Mouse (Mus musculus): ENCODE measurements around the gene Olfr1359. TPM values are rescaled to one million over a fixed set of nuclear protein-coding genes. Genes with fewer than 3 reads are reported as not detected.
"Not testable (repeated sequence)": the region's sequence is repeated elsewhere in the genome, so short reads cannot be mapped to it uniquely, and the experiment has no call there.

Olfr1359 gene
- polyA plus RNA-seq, 1 experiment from 2014 or later = 0.31 TPM

DNA sequence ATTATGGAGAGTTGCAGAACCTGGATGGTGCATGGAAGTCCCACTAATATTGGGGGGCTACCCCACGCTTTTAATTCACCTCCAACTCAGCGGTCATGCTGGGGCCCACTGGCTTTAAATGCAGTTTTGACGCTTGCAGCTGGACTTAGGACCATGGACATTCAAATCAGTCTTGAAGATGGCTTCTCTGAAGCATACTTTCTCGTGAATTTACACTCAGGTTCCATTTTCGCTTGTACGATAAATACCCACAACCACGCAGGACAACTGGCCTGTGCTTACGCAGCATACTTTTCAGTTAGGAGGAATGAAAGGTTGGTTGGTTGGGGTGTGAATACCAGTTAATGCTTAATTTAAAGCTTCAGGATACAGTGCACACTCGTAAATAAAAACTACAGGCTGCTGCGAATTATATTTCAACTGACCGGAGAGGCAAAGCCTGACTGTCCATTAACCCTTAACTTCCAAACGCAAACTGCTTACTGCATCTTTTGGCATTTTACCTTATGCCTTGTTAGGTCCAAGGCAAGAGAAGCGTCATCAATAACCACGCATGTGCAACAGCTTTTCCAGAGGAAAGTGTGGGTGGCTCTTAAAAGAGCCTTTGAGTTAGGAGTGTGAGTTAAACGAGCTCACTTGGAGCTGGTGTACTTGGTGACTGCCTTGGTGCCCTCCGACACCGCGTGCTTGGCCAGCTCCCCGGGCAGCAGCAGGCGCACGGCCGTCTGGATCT is 17.4 kb downstream of the Olfr1359 start:
- H3K4me3 ChIP-seq (ENCODE audit: low read depth, low read length) = peak overlapping the region; percentile 48
- peak overlapping the region; percentile 93 for H3K27ac ChIP-seq (replicated peaks; ENCODE audit: low read depth, low read length)
- ATAC-seq (ENCODE audit: low read depth) (no peak), DNase-seq (ENCODE audit: low spot score) (no peak)
- WGBS = 2% methylated on average over 21 of the region's 22 CpGs
- H3K4me1 ChIP-seq (ENCODE audit: control insufficient read depth, insufficient read depth, low read length) = peaks cover 18% of the 10 kb centered on the region
- H3K27me3 ChIP-seq (replicated peaks; ENCODE audit: control insufficient read depth, insufficient read depth, low read length) = no peaks in the 10 kb centered on the region
- H3K9me3 ChIP-seq (ENCODE audit: control insufficient read depth, low read length) = no peaks in the 10 kb centered on the region
- H3K36me3 ChIP-seq (ENCODE audit: control insufficient read depth, insufficient read depth, low read length) = no peaks in the 10 kb centered on the region
- H3K9ac ChIP-seq (ENCODE audit: low read depth, low read length) = peak overlapping the region; percentile 72
- H3K4me2 ChIP-seq (ENCODE audit: low read depth, low read length) = peak overlapping the region; percentile 75

DNA sequence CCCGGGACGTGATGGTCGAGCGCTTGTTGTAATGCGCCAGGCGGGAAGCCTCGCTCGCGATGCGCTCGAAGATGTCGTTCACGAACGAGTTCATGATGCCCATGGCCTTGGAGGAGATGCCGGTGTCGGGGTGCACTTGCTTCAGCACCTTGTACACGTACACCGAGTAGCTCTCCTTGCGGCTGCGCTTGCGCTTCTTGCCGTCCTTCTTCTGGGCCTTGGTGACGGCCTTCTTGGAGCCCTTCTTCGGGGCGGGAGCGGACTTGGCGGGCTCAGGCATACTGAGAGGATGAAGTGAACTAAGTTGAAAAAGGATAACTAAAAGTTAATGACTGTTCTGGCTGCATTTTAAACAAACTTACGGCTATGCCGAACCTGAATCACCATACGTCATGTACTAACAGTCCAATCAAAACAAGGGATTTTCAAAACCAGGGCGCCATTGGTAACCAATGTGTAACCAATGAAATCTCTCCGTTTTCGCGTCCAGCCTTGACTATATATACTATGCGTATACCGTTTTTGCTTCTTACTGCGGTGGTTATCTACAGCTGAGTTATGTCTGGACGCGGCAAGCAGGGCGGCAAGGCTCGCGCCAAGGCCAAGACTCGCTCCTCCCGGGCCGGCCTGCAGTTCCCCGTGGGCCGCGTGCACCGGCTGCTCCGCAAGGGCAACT is 18.1 kb downstream of the Olfr1359 start, which contains the start of the genes Hist1h2bl and Hist1h2ai:
Gene Hist1h2bl, minus strand, starts transcription at position 280 of the 676 bp plus-strand sequence.
Gene Hist1h2ai, plus strand, starts transcription at position 559 of the 676 bp plus-strand sequence.
- Histone ChIP-seq H3K4me1 (ENCODE audit: control insufficient read depth, insufficient read depth, low read length) (peaks cover 23% of the 10 kb centered on the region), H3K27ac (replicated peaks; ENCODE audit: low read depth, low read length) (peak within 1 kb of the TSS; percentile 93), H3K9ac (ENCODE audit: low read depth, low read length) (peak within 1 kb of the TSS; percentile 72), H3K4me2 (ENCODE audit: low read depth, low read length) (peak within 1 kb of the TSS; percentile 75), H3K4me3 (ENCODE audit: low read depth, low read length) (peak within 1 kb of the TSS; percentile 48)
- H3K27me3 ChIP-seq (replicated peaks; ENCODE audit: control insufficient read depth, insufficient read depth, low read length); H3K9me3 ChIP-seq (ENCODE audit: control insufficient read depth, low read length); H3K36me3 ChIP-seq (ENCODE audit: control insufficient read depth, insufficient read depth, low read length): not testable (repeated sequence)
- ATAC-seq (ENCODE audit: low read depth) (peak; percentile 92), DNase-seq (ENCODE audit: low spot score) (peak; percentile 99)
- 0% methylated on average over 23 of the region's 50 CpGs for WGBS

DNA sequence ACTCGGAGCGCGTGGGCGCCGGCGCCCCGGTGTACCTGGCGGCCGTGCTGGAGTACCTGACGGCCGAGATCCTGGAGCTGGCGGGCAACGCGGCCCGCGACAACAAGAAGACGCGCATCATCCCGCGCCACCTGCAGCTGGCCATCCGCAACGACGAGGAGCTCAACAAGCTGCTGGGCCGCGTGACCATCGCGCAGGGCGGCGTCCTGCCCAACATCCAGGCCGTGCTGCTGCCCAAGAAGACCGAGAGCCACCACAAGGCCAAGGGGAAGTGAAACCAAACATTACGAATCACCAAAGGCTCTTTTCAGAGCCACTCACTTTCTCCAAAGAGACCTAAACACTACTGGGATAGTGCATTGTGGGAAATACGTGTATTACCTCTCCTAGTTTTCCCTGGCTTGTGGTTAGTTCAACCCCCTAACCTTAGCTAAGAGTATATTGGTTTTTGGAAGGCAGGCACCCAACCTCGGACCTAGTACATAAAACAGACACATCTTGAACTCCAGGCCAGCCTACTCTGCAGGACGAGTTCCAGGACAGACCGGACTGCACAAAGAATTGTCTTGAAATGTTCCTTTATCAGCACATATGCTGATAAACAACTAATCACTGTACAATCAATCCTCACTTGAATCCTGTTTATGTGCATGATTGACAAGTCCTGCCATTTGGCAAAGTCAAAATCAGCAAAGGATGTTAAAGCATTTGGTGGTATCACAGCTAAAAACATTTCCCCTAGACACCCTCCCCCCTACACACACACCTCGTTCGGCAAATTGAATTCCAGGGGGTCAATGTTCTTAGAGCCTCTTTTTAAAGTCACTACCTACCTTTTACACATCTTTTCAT is 18.9 kb downstream of the Olfr1359 start:
- ATAC-seq (ENCODE audit: low read depth) (peak; percentile 4; the same call in 1 of the 2 replicates), DNase-seq (ENCODE audit: low spot score) (peak; percentile 61)
- H3K27me3 ChIP-seq (replicated peaks; ENCODE audit: control insufficient read depth, insufficient read depth, low read length); H3K9me3 ChIP-seq (ENCODE audit: control insufficient read depth, low read length); H3K36me3 ChIP-seq (ENCODE audit: control insufficient read depth, insufficient read depth, low read length): not testable (repeated sequence)
- H3K27ac ChIP-seq (replicated peaks; ENCODE audit: low read depth, low read length) = peak overlapping the region; percentile 93
- peak overlapping the region; percentile 48 for H3K4me3 ChIP-seq (ENCODE audit: low read depth, low read length)
- peak overlapping the region; percentile 75 for H3K4me2 ChIP-seq (ENCODE audit: low read depth, low read length)
- peak overlapping the region; percentile 69 for H3K9ac ChIP-seq (ENCODE audit: low read depth, low read length)
- H3K4me1 ChIP-seq (ENCODE audit: control insufficient read depth, insufficient read depth, low read length) = peaks cover 25% of the 10 kb centered on the region
- 0% methylated on average over 8 of the region's 38 CpGs for WGBS

DNA sequence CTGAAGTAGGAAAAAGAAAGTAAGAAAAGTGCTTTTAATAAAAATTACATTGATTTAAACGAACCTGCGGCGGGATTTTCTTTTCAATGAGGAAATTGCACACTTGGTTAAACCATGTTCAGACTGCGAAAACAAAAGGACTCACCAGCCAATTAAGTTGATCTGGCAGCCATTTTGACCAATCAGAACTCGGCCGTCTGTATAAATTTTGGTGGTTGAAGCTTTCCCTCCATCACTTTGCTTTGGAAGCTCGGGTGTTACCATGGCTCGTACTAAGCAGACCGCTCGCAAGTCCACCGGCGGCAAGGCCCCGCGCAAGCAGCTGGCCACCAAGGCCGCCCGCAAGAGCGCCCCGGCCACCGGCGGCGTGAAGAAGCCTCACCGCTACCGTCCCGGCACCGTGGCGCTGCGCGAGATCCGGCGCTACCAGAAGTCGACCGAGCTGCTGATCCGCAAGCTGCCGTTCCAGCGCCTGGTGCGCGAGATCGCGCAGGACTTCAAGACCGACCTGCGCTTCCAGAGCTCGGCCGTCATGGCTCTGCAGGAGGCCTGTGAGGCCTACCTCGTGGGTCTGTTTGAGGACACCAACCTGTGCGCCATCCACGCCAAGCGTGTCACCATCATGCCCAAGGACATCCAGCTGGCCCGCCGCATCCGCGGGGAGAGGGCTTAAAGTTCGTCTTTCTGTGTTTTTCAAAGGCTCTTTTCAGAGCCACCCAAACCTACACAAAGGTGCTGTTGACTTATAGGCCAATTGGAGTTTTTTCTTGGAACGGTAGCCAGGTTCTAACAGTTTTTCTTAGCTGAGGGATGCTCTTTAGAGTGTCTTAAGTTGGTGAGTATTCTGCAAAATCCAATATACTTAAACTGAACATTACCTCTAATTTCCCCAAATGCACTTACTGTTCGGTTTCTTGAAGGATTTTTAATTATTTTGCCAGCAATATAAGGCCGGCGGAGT is 19.8 kb downstream of the Olfr1359 start, which contains the start of gene Hist1h3h:
Gene Hist1h3h, plus strand, starts transcription at position 263 of the 961 bp plus-strand sequence.
- H3K9me3 ChIP-seq (ENCODE audit: control insufficient read depth, low read length); H3K36me3 ChIP-seq (ENCODE audit: control insufficient read depth, insufficient read depth, low read length); H3K27me3 ChIP-seq (replicated peaks; ENCODE audit: control insufficient read depth, insufficient read depth, low read length): not testable (repeated sequence)
- peak; percentile 97 for DNase-seq (ENCODE audit: low spot score)
- peaks cover 27% of the 10 kb centered on the region for H3K4me1 ChIP-seq (ENCODE audit: control insufficient read depth, insufficient read depth, low read length)
- H3K9ac ChIP-seq (ENCODE audit: low read depth, low read length) = peak within 1 kb of the TSS; percentile 73
- H3K4me2 ChIP-seq (ENCODE audit: low read depth, low read length) = peak within 1 kb of the TSS; percentile 75
- peak within 1 kb of the TSS; percentile 48 for H3K4me3 ChIP-seq (ENCODE audit: low read depth, low read length)
- WGBS = under 1% methylated on average over 20 of the region's 56 CpGs
- ATAC-seq (ENCODE audit: low read depth) = peak; percentile 42
- peak within 1 kb of the TSS; percentile 93 for H3K27ac ChIP-seq (replicated peaks; ENCODE audit: low read depth, low read length)

DNA sequence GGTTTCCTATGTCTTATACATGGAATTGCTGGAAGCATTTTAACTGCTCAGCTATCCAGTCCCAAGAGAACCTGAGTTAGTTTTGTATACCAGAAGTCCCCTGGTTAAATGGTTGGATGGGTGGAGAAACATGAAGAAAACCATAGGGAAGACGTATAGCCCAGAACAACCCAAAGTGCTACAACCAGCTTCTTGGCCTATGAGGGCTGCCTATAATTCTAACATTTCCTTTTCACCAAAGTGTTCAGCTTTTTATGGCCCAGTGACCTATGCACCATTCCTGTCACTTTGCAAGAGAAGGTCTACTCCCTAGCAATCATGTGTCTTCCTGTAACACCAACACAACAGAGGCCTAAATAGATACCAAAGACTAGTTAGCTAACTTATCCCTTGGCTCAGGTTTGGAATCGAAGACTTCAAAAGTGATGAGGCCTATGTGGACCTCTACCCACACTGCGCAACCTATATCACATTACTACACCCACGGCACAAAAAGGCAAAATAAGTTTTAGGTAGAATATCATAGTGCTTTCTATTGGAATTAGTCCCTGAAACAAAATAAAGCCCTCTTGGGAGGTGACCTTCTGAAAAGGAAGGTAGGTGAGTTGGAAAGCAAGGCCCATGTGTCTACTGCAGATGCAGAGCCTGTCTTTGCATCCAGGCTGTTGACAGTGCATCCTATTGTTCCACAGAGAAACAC is 20.6 kb downstream of the Olfr1359 start:
- Histone ChIP-seq H3K9ac (ENCODE audit: low read depth, low read length) (peak overlapping the region; percentile 73), H3K27ac (replicated peaks; ENCODE audit: low read depth, low read length) (peak overlapping the region; percentile 90), H3K4me1 (ENCODE audit: control insufficient read depth, insufficient read depth, low read length) (peaks cover 28% of the 10 kb centered on the region), H3K9me3 (ENCODE audit: control insufficient read depth, low read length) (no peaks in the 10 kb centered on the region), H3K36me3 (ENCODE audit: control insufficient read depth, insufficient read depth, low read length) (no peaks in the 10 kb centered on the region), H3K4me2 (ENCODE audit: low read depth, low read length) (peak overlapping the region; percentile 66), H3K27me3 (replicated peaks; ENCODE audit: control insufficient read depth, insufficient read depth, low read length) (no peaks in the 10 kb centered on the region), H3K4me3 (ENCODE audit: low read depth, low read length) (peak overlapping the region; percentile 48)
- ATAC-seq (ENCODE audit: low read depth) (no peak), DNase-seq (ENCODE audit: low spot score) (no peak)
- 42% methylated on average over 4 of the region's 4 CpGs for WGBS

DNA sequence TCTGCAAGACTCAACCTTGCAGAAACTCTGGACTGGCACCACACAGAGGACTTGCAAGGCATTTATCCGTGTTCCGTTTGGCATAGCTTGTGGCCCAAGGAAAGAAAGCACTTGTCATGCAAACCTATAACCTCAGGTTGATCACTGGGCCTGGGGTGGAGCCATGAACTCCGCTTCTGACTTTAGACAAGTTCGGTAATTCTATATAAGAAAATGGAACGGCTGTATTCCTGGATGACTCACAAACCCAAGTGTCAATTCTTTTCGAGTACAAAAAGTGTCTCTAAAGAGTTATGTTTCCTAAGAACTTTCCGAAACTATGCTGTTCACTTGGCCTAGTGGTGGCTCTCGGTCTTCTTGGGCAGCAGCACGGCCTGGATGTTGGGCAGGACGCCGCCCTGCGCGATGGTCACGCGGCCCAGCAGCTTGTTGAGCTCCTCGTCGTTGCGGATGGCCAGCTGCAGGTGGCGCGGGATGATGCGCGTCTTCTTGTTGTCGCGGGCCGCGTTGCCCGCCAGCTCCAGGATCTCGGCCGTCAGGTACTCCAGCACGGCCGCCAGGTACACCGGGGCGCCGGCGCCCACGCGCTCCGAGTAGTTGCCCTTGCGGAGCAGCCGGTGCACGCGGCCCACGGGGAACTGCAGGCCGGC is 23.3 kb downstream of the Olfr1359 start:
- WGBS = 3% methylated on average over 15 of the region's 44 CpGs
- peak overlapping the region; percentile 52 for H3K4me2 ChIP-seq (ENCODE audit: low read depth, low read length)
- peak overlapping the region; percentile 42 for H3K4me3 ChIP-seq (ENCODE audit: low read depth, low read length)
- ATAC-seq (ENCODE audit: low read depth) = peak; percentile 2; the same call in 1 of the 2 replicates
- H3K9ac ChIP-seq (ENCODE audit: low read depth, low read length) = peak overlapping the region; percentile 60
- DNase-seq (ENCODE audit: low spot score); H3K9me3 ChIP-seq (ENCODE audit: control insufficient read depth, low read length); H3K27me3 ChIP-seq (replicated peaks; ENCODE audit: control insufficient read depth, insufficient read depth, low read length); H3K36me3 ChIP-seq (ENCODE audit: control insufficient read depth, insufficient read depth, low read length): not testable (repeated sequence)
- H3K4me1 ChIP-seq (ENCODE audit: control insufficient read depth, insufficient read depth, low read length) = peaks cover 21% of the 10 kb centered on the region
- peak overlapping the region; percentile 88 for H3K27ac ChIP-seq (replicated peaks; ENCODE audit: low read depth, low read length)

DNA sequence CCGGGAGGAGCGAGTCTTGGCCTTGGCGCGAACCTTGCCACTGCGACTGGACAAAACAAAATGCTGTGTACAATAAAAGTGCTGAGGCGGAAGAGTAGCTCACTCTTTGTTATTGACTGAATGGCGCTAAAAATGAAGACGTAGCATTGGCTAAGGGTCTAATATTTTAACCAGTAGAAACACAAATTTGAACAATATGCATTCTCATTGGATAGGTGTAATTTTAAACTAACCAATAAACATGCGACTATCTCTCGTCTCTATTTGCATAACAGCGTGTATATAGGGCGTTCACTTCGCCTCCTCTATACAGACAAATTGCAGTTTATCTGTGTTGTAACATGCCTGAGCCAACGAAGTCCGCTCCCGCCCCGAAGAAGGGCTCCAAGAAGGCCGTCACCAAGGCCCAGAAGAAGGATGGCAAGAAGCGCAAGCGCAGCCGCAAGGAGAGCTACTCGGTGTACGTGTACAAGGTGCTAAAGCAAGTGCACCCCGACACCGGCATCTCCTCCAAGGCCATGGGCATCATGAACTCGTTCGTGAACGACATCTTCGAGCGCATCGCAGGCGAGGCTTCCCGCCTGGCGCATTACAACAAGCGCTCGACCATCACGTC is 24.0 kb downstream of the Olfr1359 start, which contains the start of gene Hist1h2bm:
Gene Hist1h2bm, plus strand, starts transcription at position 288 of the 616 bp plus-strand sequence.
- Histone ChIP-seq H3K4me3 (ENCODE audit: low read depth, low read length) (peak within 1 kb of the TSS; percentile 42), H3K9ac (ENCODE audit: low read depth, low read length) (peak within 1 kb of the TSS; percentile 62), H3K4me2 (ENCODE audit: low read depth, low read length) (peak within 1 kb of the TSS; percentile 52), H3K27ac (replicated peaks; ENCODE audit: low read depth, low read length) (peak within 1 kb of the TSS; percentile 88), H3K4me1 (ENCODE audit: control insufficient read depth, insufficient read depth, low read length) (peaks cover 20% of the 10 kb centered on the region)
- ATAC-seq (ENCODE audit: low read depth) (peak; percentile 97), DNase-seq (ENCODE audit: low spot score) (peak; percentile 98)
- H3K27me3 ChIP-seq (replicated peaks; ENCODE audit: control insufficient read depth, insufficient read depth, low read length); H3K36me3 ChIP-seq (ENCODE audit: control insufficient read depth, insufficient read depth, low read length); H3K9me3 ChIP-seq (ENCODE audit: control insufficient read depth, low read length): not testable (repeated sequence)
- under 1% methylated on average over 19 of the region's 37 CpGs for WGBS
